In genomic region chr10:43220910-43221625, GRCm38 (mm10) we compare ENCODE assay signal across 8 mouse cellular contexts. TPM values are rescaled to one million over a fixed set of nuclear protein-coding genes. Genes with fewer than 3 reads are reported as not detected.
DNase-seq lines count a peak whose midpoint lies in the region; ATAC-seq lines count a peak whose summit lies in the region.

Gene Pdss2 (plus strand): TSS chr10:43221486.

- DNase-seq in ZHBTc4 (ENCODE audit: low read depth, low spot score), result peak; percentile 97
- peak; percentile 93 to 94 for DNase-seq in gastrocnemius, adult 8-10 months (ENCODE audit: low spot score in 2 of 2)
- DNase-seq in induced T-regulatory cell, adult 2 months (ENCODE audit: low read depth), result peak; percentile 95
- peak; percentile 89 to 95 for DNase-seq in left cerebral cortex, adult 9 months (ENCODE audit: low spot score in 2 of 2)
- DNase-seq in right cerebral cortex, postnatal 14 days, result peak; percentile 89
- peak; percentile 92 to 95 for DNase-seq in urinary bladder, postnatal 36 days (ENCODE audit: low spot score in 2 of 2)

- peak; percentile 99 for ATAC-seq in common myeloid progenitor, adult 5-6 weeks (replicated peaks; ENCODE audit: low read depth, poor library complexity, severe bottlenecking)
- peak; percentile 100 for ATAC-seq in megakaryocyte progenitor cell, adult 5-6 weeks (replicated peaks; ENCODE audit: poor library complexity)

RNA-seq across cellular contexts. Expression of gene Pdss2, which starts in this region (rescaled TPM):
- total RNA-seq in common myeloid progenitor, adult 5-6 weeks (2017), result 18.9 and 26.9 TPM in 2 replicates
- 10 to 100 TPM; 18.5 to 23.3 (median 20.1) TPM for total RNA-seq in gastrocnemius, adult 8-10 months (2022)
- 10.3 and 11.4 TPM in 2 replicates for total RNA-seq in megakaryocyte progenitor cell, adult 5-6 weeks (2015)
- total RNA-seq in megakaryocyte progenitor cell, adult 5-6 weeks (2017), result 14.8 and 23.7 TPM in 2 replicates

Comparison
In these comparisons a context has a peak if more than half of its experiments do, and no peak if none do; other contexts are left out.
1. Peak in every context shown above with its lines: DNase-seq and ATAC-seq.